Mouse (Mus musculus) hindbrain, postnatal 0 days (tissue): ENCODE measurements at regions not wholly inside any gene's neighbourhood (a gene's known extent, or its start where the extent isn't known, plus 50 kb on each side); places are given as distances from the start of the nearest gene placed in this dataset.
A peak's percentile ranks its signal among the peaks of the same experiment; 100 is the strongest.

Experiments used
- ATAC-seq: fragments of 200-750 bp; cut with Nextera tagmentation; 2 replicates; pipeline ENCODE4 v1.8.0; 2017; ENCODE audit warnings: mild to moderate bottlenecking, moderate TSS enrichment, moderate library complexity
- DNase-seq: peaks from one replicate; pipeline ENCODE4 v3.0.0-alpha.2; 2015; ENCODE audit warnings: low spot score
- H3K27ac ChIP-seq: fragments of 300-500 bp; sonication (generic); 2 replicates; pipeline ENCODE4 v1.5.1; 2014; ENCODE audit warnings: mild to moderate bottlenecking
- H3K27me3 ChIP-seq: fragments of 300-500 bp; sonication (generic); 2 replicates; pipeline ENCODE4 v1.6.1; 2014; ENCODE audit warnings: low read length, mixed read lengths; ENCODE audit not compliant: insufficient read depth
- H3K36me3 ChIP-seq: fragments of 300-500 bp; sonication (generic); 2 replicates; pipeline ENCODE4 v1.6.1; 2014; ENCODE audit warnings: low read length, mixed read lengths; ENCODE audit not compliant: insufficient read depth
- H3K4me1 ChIP-seq: fragments of 300-500 bp; sonication (generic); 2 replicates; pipeline ENCODE4 v1.6.1; 2014; ENCODE audit warnings: antibody characterized with exemption, low read length, mixed read lengths; ENCODE audit not compliant: insufficient read depth
- H3K4me2 ChIP-seq: fragments of 300-500 bp; sonication (generic); 2 replicates; pipeline ENCODE4 v1.6.1; 2014; ENCODE audit warnings: low read depth, mild to moderate bottlenecking, low read length, moderate library complexity, mixed read lengths
- H3K4me3 ChIP-seq: fragments of 300-500 bp; sonication (generic); 2 replicates; pipeline ENCODE4 v1.5.1; 2014; ENCODE audit warnings: low read length
- H3K9ac ChIP-seq: fragments of 300-500 bp; sonication (generic); replicated peaks from 2 replicates; pipeline ENCODE4 v1.6.1; 2014; ENCODE audit warnings: mild to moderate bottlenecking, low read length, moderate library complexity, mixed read lengths
- H3K9me3 ChIP-seq: fragments of 300-500 bp; sonication (generic); 2 replicates; pipeline ENCODE4 v1.6.1; 2016; ENCODE audit warnings: low read length, mixed read lengths
- CTCF ChIP-seq: IDR thresholded peaks from 2 replicates; pipeline ENCODE4 v1.5.1; 2016; ENCODE audit warnings: antibody characterized with exemption, control low read depth, low read depth
- WGBS: fragments of 180-500 bp; shearing (Covaris S2); extraction: QIAGEN DNeasy Blood & Tissue Kit; methylation state at CpG from one replicate; pipeline ENCODE4 v1.1.7; 2014; 5-methylcytosine and 5-hydroxymethylcytosine counted together

GRCm38 (mm10) chrX:76077781-76078180 lies 186.3 kb upstream of the Cldn34b3 start:
- no peak overlapping the region for H3K4me3 ChIP-seq
- no peaks in the 10 kb centered on the region for H3K36me3 ChIP-seq
- H3K27ac ChIP-seq, result no peak overlapping the region
- WGBS, result 64% methylated on average over 3 of the region's 3 CpGs
- H3K9ac ChIP-seq, result no peak overlapping the region
- H3K4me2 ChIP-seq, result no peak overlapping the region
- no peaks in the 10 kb centered on the region for H3K4me1 ChIP-seq
- no peaks in the 10 kb centered on the region for H3K27me3 ChIP-seq
- no peaks in the 10 kb centered on the region for H3K9me3 ChIP-seq
- no peak for TF ChIP-seq CTCF
- no peak for ATAC-seq
- DNase-seq, result no peak

DNA sequence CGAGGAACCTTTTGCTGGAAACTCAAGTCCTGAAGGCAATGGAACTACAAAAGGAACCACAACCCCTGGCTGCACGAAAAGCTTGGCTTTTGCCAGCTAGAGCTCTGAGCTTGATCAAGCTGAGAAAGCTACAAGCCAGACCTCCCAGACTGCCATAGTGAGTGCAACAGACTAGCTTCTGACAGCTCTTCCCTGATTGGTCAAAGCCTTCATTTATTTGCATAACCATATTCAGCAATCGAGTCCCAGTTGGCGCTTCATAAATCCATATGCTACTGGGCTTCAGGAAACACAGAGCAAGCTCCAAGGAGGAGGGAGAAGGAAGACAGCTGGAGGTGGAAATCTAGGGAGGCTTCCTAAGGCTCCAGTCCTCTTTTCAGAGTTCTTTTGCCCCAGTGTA lies 181.4 kb upstream of the Cldn34b3 start:
- no peak for ATAC-seq

DNA sequence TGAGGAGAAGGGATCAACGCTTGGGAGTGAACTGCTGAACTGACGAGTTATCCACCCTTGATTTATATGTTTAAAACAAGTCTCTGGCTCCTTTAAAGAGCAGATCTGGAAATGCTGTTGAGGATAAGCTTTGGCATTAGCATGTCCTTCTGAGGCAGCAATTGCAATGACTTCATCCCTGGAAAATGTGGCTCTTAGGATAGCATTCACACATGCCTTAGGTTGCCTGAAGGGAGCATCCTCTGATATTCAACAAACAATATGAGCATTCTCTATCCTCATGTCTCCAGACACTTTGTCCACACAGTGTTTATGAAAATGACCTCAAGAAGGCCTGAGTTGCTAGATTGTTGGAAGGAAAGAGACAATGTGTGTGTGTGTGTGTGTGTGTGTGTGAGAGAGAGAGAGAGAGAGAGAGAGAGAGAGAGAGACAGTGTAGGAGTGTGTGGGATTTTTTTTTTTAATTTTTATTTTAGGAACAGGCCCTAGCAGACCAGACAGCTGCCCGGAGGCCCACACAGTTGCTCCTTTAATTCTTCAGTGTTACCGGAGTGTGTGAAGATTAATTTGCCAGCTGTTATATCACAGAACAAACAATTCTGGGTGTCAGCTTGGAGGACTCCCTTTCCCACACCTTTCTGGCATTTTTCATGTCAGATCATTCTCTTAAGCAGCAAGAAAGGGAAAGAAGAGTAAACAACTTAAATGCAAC lies 153.2 kb upstream of the Cldn34b3 start:
- TF ChIP-seq CTCF, result no peak

More for the DNA sequence above, 181.4 kb upstream of the Cldn34b3 start:
- Histone ChIP-seq H3K9me3 (no peaks in the 10 kb centered on the region), H3K36me3 (no peaks in the 10 kb centered on the region), H3K4me1 (no peaks in the 10 kb centered on the region), H3K4me3 (no peak overlapping the region), H3K4me2 (no peak overlapping the region), H3K27ac (no peak overlapping the region), H3K9ac (no peak overlapping the region), H3K27me3 (no peaks in the 10 kb centered on the region)
- TF ChIP-seq CTCF, result no peak
- WGBS, result 66% methylated on average over 4 of the region's 4 CpGs
- peak; percentile 1 for DNase-seq

GRCm38 (mm10) chrX:76116086-76116485 lies 148.0 kb upstream of the Cldn34b3 start:
- Histone ChIP-seq H3K4me2 (no peak overlapping the region), H3K9ac (no peak overlapping the region), H3K9me3 (no peaks in the 10 kb centered on the region), H3K27ac (no peak overlapping the region), H3K27me3 (no peaks in the 10 kb centered on the region), H3K36me3 (no peaks in the 10 kb centered on the region), H3K4me1 (no peaks in the 10 kb centered on the region), H3K4me3 (no peak overlapping the region)
- no peak for DNase-seq
- TF ChIP-seq CTCF, result no peak
- peak; percentile 49; the same call in 1 of the 2 replicates for ATAC-seq
- 20% methylated on average over 1 of the region's 1 CpGs for WGBS

More for the DNA sequence above, 153.2 kb upstream of the Cldn34b3 start:
- H3K9ac ChIP-seq, result no peak overlapping the region
- ATAC-seq, result no peak
- DNase-seq, result no peak
- no peak overlapping the region for H3K4me2 ChIP-seq
- no peaks in the 10 kb centered on the region for H3K9me3 ChIP-seq
- no peaks in the 10 kb centered on the region for H3K36me3 ChIP-seq
- 75% methylated on average over 4 of the region's 4 CpGs for WGBS
- H3K4me1 ChIP-seq, result no peaks in the 10 kb centered on the region
- no peak overlapping the region for H3K27ac ChIP-seq
- H3K27me3 ChIP-seq, result no peaks in the 10 kb centered on the region
- no peak overlapping the region for H3K4me3 ChIP-seq

- no peak overlapping the region for H3K4me2 ChIP-seq
- H3K9me3 ChIP-seq, result no peaks in the 10 kb centered on the region
- ATAC-seq, result no peak
- no peak for DNase-seq
- no peak for TF ChIP-seq CTCF
- H3K4me3 ChIP-seq, result no peak overlapping the region
- H3K27ac ChIP-seq, result no peak overlapping the region
- no peaks in the 10 kb centered on the region for H3K36me3 ChIP-seq
- H3K27me3 ChIP-seq, result no peaks in the 10 kb centered on the region
- H3K9ac ChIP-seq, result no peak overlapping the region
- no peaks in the 10 kb centered on the region for H3K4me1 ChIP-seq
- WGBS, result 69% methylated on average over 1 of the region's 1 CpGs
Measured at GRCm38 (mm10) chrX:76116562-76116961, 147.5 kb upstream of the Cldn34b3 start.

GRCm38 (mm10) chrX:76120936-76121335 lies 143.2 kb upstream of the Cldn34b3 start:
- no peak overlapping the region for H3K4me2 ChIP-seq
- no peak overlapping the region for H3K4me3 ChIP-seq
- DNase-seq (no peak), ATAC-seq (no peak)
- TF ChIP-seq CTCF, result no peak
- H3K27me3 ChIP-seq, result no peaks in the 10 kb centered on the region
- no peaks in the 10 kb centered on the region for H3K36me3 ChIP-seq
- H3K9me3 ChIP-seq, result no peaks in the 10 kb centered on the region
- no peak overlapping the region for H3K27ac ChIP-seq
- H3K9ac ChIP-seq, result no peak overlapping the region
- 50% methylated on average over 3 of the region's 3 CpGs for WGBS
- H3K4me1 ChIP-seq, result no peaks in the 10 kb centered on the region

- H3K4me1 ChIP-seq, result no peaks in the 10 kb centered on the region
- H3K27ac ChIP-seq, result no peak overlapping the region
- no peak overlapping the region for H3K4me3 ChIP-seq
- no peak overlapping the region for H3K9ac ChIP-seq
- peak; percentile 74 for DNase-seq
- H3K27me3 ChIP-seq, result no peaks in the 10 kb centered on the region
- no peak for TF ChIP-seq CTCF
- no peaks in the 10 kb centered on the region for H3K9me3 ChIP-seq
- 0 out of 2 replicates have a peak, but pooled peaks have one; percentile 4 for ATAC-seq
- H3K36me3 ChIP-seq, result no peaks in the 10 kb centered on the region
- 40% methylated on average over 2 of the region's 2 CpGs for WGBS
- no peak overlapping the region for H3K4me2 ChIP-seq
Measured at GRCm38 (mm10) chrX:76123355-76123754, 140.7 kb upstream of the Cldn34b3 start.
